Mouse (Mus musculus): ENCODE measurements around the gene Akap6. TPM values are rescaled to one million over a fixed set of nuclear protein-coding genes. Genes with fewer than 3 reads are reported as not detected.

The Akap6 gene
- total RNA-seq, 2 experiments from 2014 or later = 25.6 to 37.0 TPM

DNA sequence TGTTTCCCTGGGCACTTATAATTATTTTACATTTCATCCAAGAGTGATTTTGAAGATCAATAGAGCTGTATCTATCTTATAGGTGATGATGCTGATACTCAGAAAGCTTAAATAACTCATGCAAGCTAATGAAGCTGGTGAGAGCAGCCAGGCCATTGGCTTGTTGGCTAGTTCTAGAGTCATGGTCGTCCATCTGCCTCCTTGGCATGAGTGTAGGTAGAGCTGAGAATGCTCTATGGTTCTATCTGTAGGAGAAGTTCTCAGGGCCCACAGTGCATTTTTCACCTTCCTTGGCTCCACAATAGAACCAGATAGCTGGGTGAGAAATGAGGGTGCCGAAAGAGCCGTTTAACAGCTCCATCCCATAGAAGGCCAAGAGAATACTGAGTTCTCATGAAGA lies 438.1 kb downstream of the Akap6 start:
- intact Hi-C loops (cut with DNase I) = no loop called here

DNA sequence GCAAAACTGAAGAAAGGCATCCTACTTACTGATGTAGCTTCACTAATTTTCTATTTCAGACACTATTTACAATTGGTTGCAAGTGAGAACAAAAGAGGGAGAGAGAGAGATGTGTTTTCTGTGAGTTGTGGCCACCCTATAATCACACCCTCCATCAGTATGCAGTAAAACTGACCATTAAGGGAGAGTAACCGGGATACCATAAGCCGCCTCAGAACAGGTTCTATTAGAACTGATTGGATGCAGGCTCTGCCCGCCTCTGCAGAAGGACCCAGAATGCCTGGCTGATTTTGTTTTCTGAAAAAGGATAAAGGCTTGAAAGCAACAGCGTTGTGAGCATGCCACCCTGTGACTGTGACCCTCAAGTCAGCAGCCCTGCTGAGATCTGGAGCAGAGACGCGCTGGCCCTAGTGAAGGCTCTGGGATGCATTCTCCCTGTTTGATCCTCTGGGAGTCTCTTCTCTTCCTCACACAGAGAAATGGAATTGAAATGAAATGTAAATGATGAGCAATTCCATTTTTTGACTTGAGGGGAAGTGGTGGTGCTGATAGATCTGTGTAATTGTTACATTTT lies 445.0 kb downstream of the Akap6 start:
- Histone ChIP-seq H3K4me3 (no peak overlapping the region), H3K27ac (no peak overlapping the region)
- intact Hi-C loops (cut with DNase I) = no loop called here
- no peak for DNase-seq
- TF ChIP-seq CTCF (IDR thresholded peaks at IDR 0.05) = no peak

More for the DNA sequence above, 438.1 kb downstream of the Akap6 start:
- no peak overlapping the region for H3K4me3 ChIP-seq
- H3K27ac ChIP-seq = no peak overlapping the region
- TF ChIP-seq CTCF (IDR thresholded peaks at IDR 0.05) = no peak
- DNase-seq = no peak

DNA sequence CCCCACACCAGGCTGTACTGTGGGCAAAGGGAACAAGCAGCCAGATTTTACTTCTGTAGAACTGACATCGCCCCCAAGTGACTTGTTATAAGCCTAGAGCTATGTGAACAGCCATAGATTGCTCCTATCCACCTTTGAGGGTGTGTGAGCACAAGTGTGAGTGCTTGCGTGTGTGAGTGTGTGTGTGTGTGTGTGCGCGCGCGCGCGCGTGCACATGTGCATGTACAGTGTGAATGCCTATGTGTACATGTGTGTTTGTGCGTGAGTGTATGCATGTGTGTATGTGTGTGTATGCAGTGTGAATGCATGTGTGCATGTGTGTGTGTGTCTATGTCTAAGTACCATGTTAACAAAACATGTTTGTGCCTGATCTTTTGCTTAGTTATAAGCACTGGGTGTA lies 445.6 kb downstream of the Akap6 start:
- TF ChIP-seq CTCF (IDR thresholded peaks at IDR 0.05) = no peak; the same call in 1 of the 2 replicates
- intact Hi-C loops (cut with DNase I) = no loop called here
- no peak overlapping the region for H3K27ac ChIP-seq
- no peak overlapping the region for H3K4me3 ChIP-seq
- no peak for DNase-seq

GRCm38 (mm10) chr12:53145516-53145915 lies 446.3 kb downstream of the Akap6 start:
- no peak for TF ChIP-seq CTCF (IDR thresholded peaks at IDR 0.05)
- no peak overlapping the region for H3K4me3 ChIP-seq
- H3K27ac ChIP-seq = no peak overlapping the region
- intact Hi-C loops (cut with DNase I) = no loop called here
- DNase-seq = no peak

GRCm38 (mm10) chr12:53146460-53147050 lies 447.4 kb downstream of the Akap6 start:
- peak overlapping the region; percentile 5; the same call in 1 of the 2 replicates for H3K4me3 ChIP-seq
- no peak for TF ChIP-seq CTCF (IDR thresholded peaks at IDR 0.05)
- intact Hi-C loops (cut with DNase I) = no loop called here
- no peak overlapping the region for H3K27ac ChIP-seq
- DNase-seq = peak; percentile 23

GRCm38 (mm10) chr12:53147696-53148095 lies 448.5 kb downstream of the Akap6 start:
- DNase-seq = no peak
- Histone ChIP-seq H3K27ac (no peak overlapping the region), H3K4me3 (no peak overlapping the region)
- intact Hi-C loops (cut with DNase I) = no loop called here
- TF ChIP-seq CTCF (IDR thresholded peaks at IDR 0.05) = no peak

GRCm38 (mm10) chr12:53168189-53169003 lies 469.2 kb downstream of the Akap6 start:
- intact Hi-C loops (cut with DNase I) = no loop called here
- no peak for DNase-seq
- Histone ChIP-seq H3K27ac (no peak overlapping the region), H3K4me3 (no peak overlapping the region)
- no peak for TF ChIP-seq CTCF (IDR thresholded peaks at IDR 0.05)

GRCm38 (mm10) chr12:53191435-53191834 lies 492.3 kb downstream of the Akap6 start:
- no peak for TF ChIP-seq CTCF (IDR thresholded peaks at IDR 0.05)
- no peak overlapping the region for H3K27ac ChIP-seq
- no peak for DNase-seq
- no peak overlapping the region for H3K4me3 ChIP-seq
- intact Hi-C loops (cut with DNase I) = no loop called here

DNA sequence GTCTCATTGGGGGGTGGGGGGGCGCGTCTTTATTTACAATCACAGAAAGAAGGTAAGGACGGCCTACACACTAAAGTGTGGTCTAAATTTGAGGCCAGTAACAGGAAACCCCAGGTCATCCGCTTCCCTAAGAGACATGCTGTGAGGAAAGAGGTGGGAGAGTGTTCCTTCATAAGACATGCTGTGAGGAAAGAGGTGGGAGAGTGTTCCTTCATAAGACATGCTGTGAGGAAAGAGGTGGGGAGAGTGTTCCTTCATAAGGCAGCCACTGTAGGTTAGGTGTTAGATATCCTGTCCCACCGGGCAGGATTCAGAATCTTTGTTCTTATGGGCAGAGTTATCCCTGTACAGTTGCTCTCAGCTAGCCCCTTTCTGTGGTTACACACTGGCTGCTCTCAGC lies 494.5 kb downstream of the Akap6 start:
- H3K4me3 ChIP-seq = no peak overlapping the region
- no peak overlapping the region for H3K27ac ChIP-seq
- no peak for TF ChIP-seq CTCF (IDR thresholded peaks at IDR 0.05)
- DNase-seq = no peak
- intact Hi-C loops (cut with DNase I) = no loop called here

Other genes starting within 250 kb of the Akap6 start
- gene Arhgap5, start 195.4 kb upstream of the Akap6 start, total RNA-seq (2021) = 10 to 100 TPM; 38.6 to 49.2 TPM

Data from gastrocnemius, adult 2 months (tissue).